Mouse (Mus musculus) midbrain, embryonic 14.5 days (tissue): ENCODE measurements around the gene Aida. TPM values are rescaled to one million over a fixed set of nuclear protein-coding genes. Genes with fewer than 3 reads are reported as not detected.
"Not testable (repeated sequence)": the region's sequence is repeated elsewhere in the genome, so short reads cannot be mapped to it uniquely, and the experiment has no call there.

Experiments used
- ATAC-seq: fragments of 200-750 bp; cut with Nextera tagmentation; 2 replicates; pipeline ENCODE4 v1.8.0; 2017; ENCODE audit warnings: moderate number of reproducible peaks, moderate library complexity; ENCODE audit not compliant: low FRiP score, low TSS enrichment
- DNase-seq: peaks from one replicate; pipeline ENCODE4 v3.0.0-alpha.2; 2015
- H3K27ac ChIP-seq: fragments of 300-500 bp; sonication (generic); replicated peaks from 2 replicates; pipeline ENCODE4 v1.5.1; 2014; ENCODE audit warnings: mild to moderate bottlenecking, low read depth, low read length, moderate library complexity
- H3K27me3 ChIP-seq: fragments of 300-500 bp; sonication (generic); 2 replicates; pipeline ENCODE4 v1.6.1; 2014; ENCODE audit warnings: low read length, control low read depth, mixed read lengths; ENCODE audit not compliant: control insufficient read depth, insufficient read depth
- H3K36me3 ChIP-seq: fragments of 300-500 bp; sonication (generic); 2 replicates; pipeline ENCODE4 v1.6.1; 2014; ENCODE audit warnings: low read length, control low read depth; ENCODE audit not compliant: control insufficient read depth, insufficient read depth
- H3K4me1 ChIP-seq: fragments of 300-500 bp; sonication (generic); 2 replicates; pipeline ENCODE4 v1.6.1; 2014; ENCODE audit warnings: mild to moderate bottlenecking, antibody characterized with exemption, low read length, control low read depth; ENCODE audit not compliant: control insufficient read depth, insufficient read depth
- H3K4me2 ChIP-seq: fragments of 300-500 bp; sonication (generic); 2 replicates; pipeline ENCODE4 v1.6.1; 2014; ENCODE audit warnings: mild to moderate bottlenecking, low read length, moderate library complexity
- H3K4me3 ChIP-seq: fragments of 300-500 bp; sonication (generic); replicated peaks from 2 replicates; pipeline ENCODE4 v1.5.1; 2014; ENCODE audit warnings: low read depth, low read length
- H3K9ac ChIP-seq: fragments of 300-500 bp; sonication (generic); replicated peaks from 2 replicates; pipeline ENCODE4 v1.6.1; 2014; ENCODE audit warnings: mild to moderate bottlenecking, low read length, moderate library complexity
- H3K9me3 ChIP-seq: fragments of 300-500 bp; sonication (generic); 2 replicates; pipeline ENCODE4 v1.6.1; 2016; ENCODE audit warnings: low read length, control low read depth, mixed read lengths; ENCODE audit not compliant: control insufficient read depth
- WGBS: fragments of 180-500 bp; shearing (Covaris S2); extraction: QIAGEN DNeasy Blood & Tissue Kit; methylation state at CpG from one replicate; pipeline ENCODE4 v1.1.7; 2014; 5-methylcytosine and 5-hydroxymethylcytosine counted together
- polyA plus RNA-seq: library from polyadenylated mRNA; unstranded; fragments of >200 nt; fragmentation: Nextera tagmentation; extraction: Ambion mirVana; gene quantifications from 2 replicates; pipeline ENCODE4 v1.2.1, GENCODE M21; 2014

Aida gene
- polyA plus RNA-seq, 1 experiment from 2014 or later = 35.1 TPM

DNA sequence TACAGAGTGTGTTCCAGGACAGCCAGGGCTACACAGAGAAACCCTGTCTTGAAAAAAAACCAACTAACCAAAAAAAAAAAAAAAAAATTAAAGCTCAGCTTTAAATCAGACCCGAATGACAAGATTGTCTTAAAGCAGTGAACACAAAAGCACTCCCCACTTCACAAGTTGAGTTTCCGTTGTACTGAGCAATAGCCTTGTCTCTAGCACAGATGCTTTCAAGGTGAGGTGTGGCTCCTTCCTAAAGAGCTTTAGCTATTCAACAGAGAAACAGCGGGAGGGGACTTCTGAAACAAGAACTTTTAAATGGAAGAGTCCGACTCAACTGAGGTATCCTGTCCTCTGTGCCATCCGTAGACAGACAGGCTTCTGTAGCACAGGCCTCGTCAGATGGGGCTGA, 28.0 kb downstream of the Aida start:
- no peak overlapping the region for H3K27ac ChIP-seq
- H3K36me3 ChIP-seq = peaks cover 82% of the 10 kb centered on the region
- H3K27me3 ChIP-seq = no peaks in the 10 kb centered on the region
- no peak overlapping the region for H3K4me2 ChIP-seq
- no peak for ATAC-seq
- no peaks in the 10 kb centered on the region for H3K4me1 ChIP-seq
- 97% methylated on average over 6 of the region's 6 CpGs for WGBS
- no peaks in the 10 kb centered on the region for H3K9me3 ChIP-seq
- no peak for DNase-seq
- H3K4me3 ChIP-seq = no peak overlapping the region
- H3K9ac ChIP-seq = no peak overlapping the region

DNA sequence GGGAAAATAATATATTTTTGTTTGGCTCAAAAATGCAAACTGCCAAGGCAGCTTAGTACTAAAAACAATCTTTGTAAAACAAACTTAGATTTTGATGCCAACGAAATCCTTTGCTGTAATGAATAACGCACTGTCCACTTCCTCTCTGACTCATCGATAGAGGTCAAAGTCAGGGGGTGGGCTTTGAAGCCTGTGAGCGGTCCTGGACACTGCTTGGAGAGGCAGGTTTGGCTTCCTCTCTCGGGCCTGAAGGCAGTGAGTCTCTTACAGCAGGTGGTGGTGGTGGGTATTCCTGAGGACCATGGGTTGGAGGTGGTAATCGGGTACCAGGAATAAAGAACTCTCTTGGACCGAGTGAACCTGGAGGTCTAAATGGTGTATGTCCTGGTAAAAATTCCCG, 30.8 kb downstream of the Aida start:
- DNase-seq (no peak), ATAC-seq (no peak)
- H3K27ac ChIP-seq = no peak overlapping the region
- no peak overlapping the region for H3K4me3 ChIP-seq
- no peaks in the 10 kb centered on the region for H3K27me3 ChIP-seq
- 95% methylated on average over 8 of the region's 8 CpGs for WGBS
- H3K4me1 ChIP-seq = no peaks in the 10 kb centered on the region
- H3K9me3 ChIP-seq = no peaks in the 10 kb centered on the region
- no peak overlapping the region for H3K9ac ChIP-seq
- peaks cover 88% of the 10 kb centered on the region for H3K36me3 ChIP-seq
- H3K4me2 ChIP-seq = no peak overlapping the region

DNA sequence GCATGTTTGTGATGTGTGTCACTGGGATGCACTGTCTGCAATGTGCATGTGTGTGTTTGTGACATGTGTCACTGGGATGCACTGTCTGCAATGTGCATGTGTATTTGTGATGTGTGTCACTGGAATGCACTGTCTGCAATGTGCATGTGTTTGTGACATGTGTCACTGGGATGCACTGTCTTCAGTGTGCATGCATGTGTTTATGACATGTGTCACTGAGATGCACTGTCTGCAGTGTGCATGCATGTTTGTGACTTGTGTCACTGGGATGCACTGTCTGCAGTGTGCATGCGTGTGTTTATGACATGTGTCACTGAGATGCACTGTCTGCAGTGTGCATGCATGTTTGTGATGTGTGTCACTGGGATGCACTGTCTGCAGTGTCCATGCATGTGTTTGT, 46.5 kb downstream of the Aida start:
- not testable (repeated sequence) for DNase-seq, H3K9ac ChIP-seq, H3K4me2 ChIP-seq, ATAC-seq, H3K4me3 ChIP-seq, H3K27me3 ChIP-seq, H3K27ac ChIP-seq, H3K9me3 ChIP-seq
- H3K4me1 ChIP-seq = 0 out of 2 replicates have a peak, but pooled peaks cover 10% of the 10 kb centered on the region
- 96% methylated on average over 1 of the region's 1 CpGs for WGBS
- peaks cover 42% of the 10 kb centered on the region for H3K36me3 ChIP-seq

DNA sequence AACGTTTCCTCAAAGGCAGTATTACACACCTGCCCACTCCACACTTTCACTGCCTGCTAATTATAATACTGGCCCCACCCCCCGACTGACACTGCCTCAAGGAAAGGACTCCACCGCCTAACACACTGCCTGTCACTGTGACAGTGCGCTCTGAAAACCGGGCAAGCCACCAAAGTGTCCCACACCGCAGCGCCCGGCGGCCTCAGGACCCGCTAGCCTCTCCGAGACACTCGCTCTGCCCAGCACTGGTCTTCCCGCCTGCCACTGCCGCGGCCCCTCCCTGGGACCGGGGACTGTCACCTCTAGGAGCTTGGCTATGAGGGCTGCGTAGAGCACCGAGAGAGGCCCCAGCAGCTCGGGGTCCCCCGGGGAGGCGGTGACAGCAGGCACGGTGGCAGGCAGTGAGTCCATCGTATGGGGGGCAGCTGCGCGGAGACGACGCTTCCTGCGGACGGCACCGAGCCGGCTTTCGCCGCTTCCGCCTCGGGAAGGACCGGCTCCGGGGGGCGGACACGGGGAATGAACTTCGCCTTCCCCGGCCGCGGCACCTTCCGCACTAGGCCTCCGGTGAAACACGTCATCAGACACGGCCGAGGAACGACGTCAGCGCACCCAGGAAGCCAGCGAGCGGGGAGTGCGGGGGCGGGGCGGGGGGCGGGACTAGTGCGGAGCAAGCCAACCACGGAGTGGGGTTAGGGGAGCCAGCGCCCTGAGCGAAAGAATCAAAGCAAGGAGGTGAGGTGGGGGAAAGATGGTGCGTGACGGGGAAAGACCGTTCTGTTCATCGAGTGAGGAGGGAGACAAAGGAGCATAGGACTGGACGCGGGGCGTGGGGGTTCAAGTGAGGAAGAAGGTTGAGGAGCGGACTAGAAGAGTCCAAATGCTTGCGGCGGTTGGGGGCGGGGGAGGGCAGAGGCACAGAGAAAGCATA, 48.8 kb downstream of the Aida start:
- Histone ChIP-seq H3K4me1 (0 out of 2 replicates have a peak, but pooled peaks cover 10% of the 10 kb centered on the region), H3K36me3 (peaks cover 36% of the 10 kb centered on the region), H3K27me3 (no peaks in the 10 kb centered on the region), H3K9ac (peak overlapping the region; percentile 91), H3K4me2 (peak overlapping the region; percentile 86), H3K4me3 (peak overlapping the region; percentile 99), H3K27ac (peak overlapping the region; percentile 86), H3K9me3 (no peaks in the 10 kb centered on the region)
- ATAC-seq (peak; percentile 98), DNase-seq (peak; percentile 96)
- under 1% methylated on average over 72 of the region's 72 CpGs for WGBS

DNA sequence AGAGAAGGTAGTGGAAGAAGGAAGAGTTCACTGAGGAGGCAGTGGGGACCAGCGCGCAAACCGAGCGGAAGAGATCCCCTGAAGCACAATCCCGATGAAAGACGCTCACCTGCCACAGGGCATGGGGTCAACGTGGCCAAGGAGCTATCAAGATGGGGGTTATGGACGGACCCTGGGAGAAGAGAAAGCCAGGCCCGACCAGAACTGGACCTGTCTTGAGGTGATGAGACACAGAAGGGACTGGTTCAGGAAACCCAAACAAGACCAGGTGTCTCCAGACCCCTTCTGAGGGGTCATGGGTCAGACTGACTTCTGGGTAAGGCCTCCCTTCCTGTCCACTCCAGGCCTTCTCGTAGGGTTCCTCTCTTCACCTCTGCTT, 49.4 kb downstream of the Aida start:
- peak overlapping the region; percentile 91 for H3K9ac ChIP-seq
- no peaks in the 10 kb centered on the region for H3K27me3 ChIP-seq
- H3K27ac ChIP-seq = peak overlapping the region; percentile 86
- H3K9me3 ChIP-seq = no peaks in the 10 kb centered on the region
- DNase-seq = no peak
- peaks cover 30% of the 10 kb centered on the region for H3K36me3 ChIP-seq
- ATAC-seq = no peak
- H3K4me3 ChIP-seq = peak overlapping the region; percentile 99
- peak overlapping the region; percentile 86 for H3K4me2 ChIP-seq
- 8% methylated on average over 10 of the region's 10 CpGs for WGBS
- 0 out of 2 replicates have a peak, but pooled peaks cover 10% of the 10 kb centered on the region for H3K4me1 ChIP-seq

DNA sequence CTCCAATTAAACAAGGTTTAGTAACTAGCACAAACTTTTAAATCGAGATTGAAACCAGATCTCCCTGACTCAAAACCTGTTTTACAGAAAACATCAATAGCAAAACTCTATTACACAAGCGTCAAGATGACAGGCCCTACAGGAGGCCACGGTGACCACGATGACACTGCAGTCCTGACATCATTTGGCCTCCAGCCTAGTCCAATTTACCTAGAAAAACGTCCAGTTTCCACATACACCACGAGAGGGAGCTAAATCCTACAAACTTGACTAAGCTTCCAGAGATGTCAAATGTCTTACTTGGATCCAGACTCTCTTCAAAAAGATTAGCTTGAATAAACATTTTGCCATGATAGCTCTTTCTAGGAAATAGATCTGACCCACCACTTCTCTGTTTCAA, 53.5 kb downstream of the Aida start:
- Histone ChIP-seq H3K4me3 (no peak overlapping the region), H3K9me3 (no peaks in the 10 kb centered on the region), H3K9ac (no peak overlapping the region), H3K4me1 (0 out of 2 replicates have a peak, but pooled peaks cover 10% of the 10 kb centered on the region), H3K4me2 (no peak overlapping the region), H3K27me3 (no peaks in the 10 kb centered on the region), H3K36me3 (peaks cover 40% of the 10 kb centered on the region), H3K27ac (no peak overlapping the region)
- ATAC-seq (no peak), DNase-seq (peak; percentile 88)
- 28% methylated on average over 6 of the region's 6 CpGs for WGBS

DNA sequence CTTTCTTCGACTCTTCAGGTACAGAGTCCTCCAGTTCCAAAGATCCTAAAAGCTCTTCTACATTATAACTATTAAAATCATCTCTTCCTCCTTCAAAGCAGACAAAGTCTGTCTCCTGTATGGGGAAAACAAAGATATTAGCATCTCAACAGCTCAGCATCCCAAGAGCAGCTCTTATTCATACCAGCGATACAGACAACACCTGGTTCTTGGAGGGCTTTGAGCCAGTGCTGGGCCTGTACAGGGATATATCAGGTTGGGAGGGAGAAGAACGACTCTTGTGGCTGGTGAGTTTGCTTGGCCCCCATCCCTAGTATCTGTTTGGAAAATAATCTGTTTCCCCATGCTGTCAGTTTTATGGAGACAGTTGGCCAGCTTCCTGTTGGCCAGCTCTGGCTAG, 62.5 kb downstream of the Aida start:
- 91% methylated on average over 3 of the region's 3 CpGs for WGBS

DNA sequence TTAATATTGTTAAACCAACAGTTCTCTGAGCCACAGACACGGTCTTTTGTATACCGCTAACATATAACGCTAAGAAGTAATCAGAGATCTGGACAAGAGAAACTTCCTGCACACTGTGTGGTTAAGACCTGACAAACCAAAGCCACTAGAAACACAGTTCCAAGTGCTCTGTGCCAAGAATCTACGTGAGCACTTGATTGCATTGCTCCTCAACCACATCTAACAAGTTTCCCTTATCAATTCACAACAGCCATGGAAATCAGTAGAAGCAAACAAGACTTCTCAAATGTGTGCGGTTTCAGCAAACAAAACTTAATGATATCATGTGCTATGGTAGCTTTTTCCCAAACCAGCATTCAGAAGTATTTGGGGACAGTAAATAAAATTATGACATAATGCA, 65.9 kb downstream of the Aida start:
- Histone ChIP-seq H3K4me1 (no peaks in the 10 kb centered on the region), H3K4me2 (no peak overlapping the region), H3K27ac (no peak overlapping the region), H3K36me3 (peaks cover 60% of the 10 kb centered on the region), H3K27me3 (no peaks in the 10 kb centered on the region), H3K9me3 (no peaks in the 10 kb centered on the region), H3K4me3 (no peak overlapping the region), H3K9ac (no peak overlapping the region)
- ATAC-seq = no peak
- 93% methylated on average over 5 of the region's 5 CpGs for WGBS
- no peak for DNase-seq

More for the DNA sequence above, 62.5 kb downstream of the Aida start:
- ATAC-seq = no peak
- no peak for DNase-seq
- H3K27ac ChIP-seq = no peak overlapping the region
- H3K27me3 ChIP-seq = no peaks in the 10 kb centered on the region
- H3K9ac ChIP-seq = no peak overlapping the region
- H3K36me3 ChIP-seq = peaks cover 73% of the 10 kb centered on the region
- no peaks in the 10 kb centered on the region for H3K4me1 ChIP-seq
- H3K4me2 ChIP-seq = no peak overlapping the region
- H3K9me3 ChIP-seq = no peaks in the 10 kb centered on the region
- no peak overlapping the region for H3K4me3 ChIP-seq
